Mouse (Mus musculus) c-Kit-negative CD71-positive TER-119-positive erythroid progenitor cells, embryonic 14.5 days (primary cell): Measurements from ENCODE around the gene Daam1.
"Not testable (repeated sequence)": the region's sequence is repeated elsewhere in the genome, so short reads cannot be mapped to it uniquely, and the experiment has no call there.

Experiments
- DNase-seq: peaks from one replicate; pipeline ENCODE4 v3.0.0-alpha.2; 2013; ENCODE audit warnings: low read depth, low spot score

The Daam1 gene

GRCm38 (mm10) chr12:71834041-71834440 lies 3.2 kb downstream of the Daam1 start:
- no peak for DNase-seq

GRCm38 (mm10) chr12:71835966-71836668 lies 5.2 kb downstream of the Daam1 start:
- DNase-seq, result no peak

GRCm38 (mm10) chr12:71836776-71837175 lies 5.9 kb downstream of the Daam1 start:
- DNase-seq, result no peak

- no peak for DNase-seq
Measured at GRCm38 (mm10) chr12:71837576-71837975, 6.7 kb downstream of the Daam1 start.

- no peak for DNase-seq
Measured at GRCm38 (mm10) chr12:71838230-71838629, 7.4 kb downstream of the Daam1 start.

GRCm38 (mm10) chr12:71839653-71840052 lies 8.8 kb downstream of the Daam1 start:
- DNase-seq, result no peak

- DNase-seq, result no peak
Measured at GRCm38 (mm10) chr12:71840430-71841186, 9.7 kb downstream of the Daam1 start.

GRCm38 (mm10) chr12:71842006-71842405 lies 11.1 kb downstream of the Daam1 start:
- DNase-seq, result no peak

GRCm38 (mm10) chr12:71842588-71842987 lies 11.7 kb downstream of the Daam1 start:
- no peak for DNase-seq

- no peak for DNase-seq
Measured at GRCm38 (mm10) chr12:71845486-71845885, 14.6 kb downstream of the Daam1 start.

- DNase-seq, result not testable (repeated sequence)
Measured at GRCm38 (mm10) chr12:71846416-71846815, 15.5 kb downstream of the Daam1 start.

- DNase-seq, result not testable (repeated sequence)
Measured at GRCm38 (mm10) chr12:71847024-71847423, 16.1 kb downstream of the Daam1 start.

- DNase-seq, result no peak
Measured at GRCm38 (mm10) chr12:71847617-71848016, 16.7 kb downstream of the Daam1 start.

- DNase-seq, result no peak
Measured at GRCm38 (mm10) chr12:71848037-71848776, 17.3 kb downstream of the Daam1 start.

GRCm38 (mm10) chr12:71849051-71849450 lies 18.2 kb downstream of the Daam1 start:
- DNase-seq, result no peak

- no peak for DNase-seq
Measured at GRCm38 (mm10) chr12:71850135-71850534, 19.3 kb downstream of the Daam1 start.

- DNase-seq, result no peak
Measured at GRCm38 (mm10) chr12:71852678-71853077, 21.8 kb downstream of the Daam1 start.

- DNase-seq, result no peak
Measured at GRCm38 (mm10) chr12:71853694-71854093, 22.8 kb downstream of the Daam1 start.

GRCm38 (mm10) chr12:71854191-71854590 lies 23.3 kb downstream of the Daam1 start:
- DNase-seq, result no peak

- no peak for DNase-seq
Measured at GRCm38 (mm10) chr12:71855730-71856479, 25.0 kb downstream of the Daam1 start.

GRCm38 (mm10) chr12:71856480-71856754 lies 25.5 kb downstream of the Daam1 start:
- DNase-seq, result no peak

- DNase-seq, result no peak
Measured at GRCm38 (mm10) chr12:71859096-71859495, 28.2 kb downstream of the Daam1 start.
